Mouse (Mus musculus): Measurements from ENCODE around the gene Olfr801. TPM values are rescaled to one million over a fixed set of nuclear protein-coding genes. Genes with fewer than 3 reads are reported as not detected.
A peak's percentile ranks its signal among the peaks of the same experiment; 100 is the strongest.

The Olfr801 gene
- not detected in 2 replicates for polyA plus RNA-seq (2014; fragmentation: Nextera tagmentation; extraction: Ambion mirVana)

GRCm38 (mm10) chr10:129673765-129674164 is at the start of gene Olfr801:
Gene Olfr801 (minus strand): TSS chr10:129673865.
- 83% methylated on average over 1 of the region's 1 CpGs for WGBS
- no peak within 1 kb of the TSS for H3K4me3 ChIP-seq (ENCODE audit: low read depth, low read length)
- DNase-seq (ENCODE audit: low spot score) (no peak), ATAC-seq (no peak)
- no peaks in the 10 kb centered on the region for H3K9me3 ChIP-seq (replicated peaks; ENCODE audit: control insufficient read depth, low read length)
- no peaks in the 10 kb centered on the region for H3K27me3 ChIP-seq (replicated peaks; ENCODE audit: control insufficient read depth, insufficient read depth, low read length)
- H3K4me2 ChIP-seq (ENCODE audit: low read length), result no peak within 1 kb of the TSS
- H3K4me1 ChIP-seq (ENCODE audit: control insufficient read depth, insufficient read depth, low read length), result no peaks in the 10 kb centered on the region
- no peak within 1 kb of the TSS for H3K27ac ChIP-seq (ENCODE audit: low read depth, low read length)
- no peaks in the 10 kb centered on the region for H3K36me3 ChIP-seq (ENCODE audit: control insufficient read depth, insufficient read depth, low read length)
- no peak within 1 kb of the TSS for H3K9ac ChIP-seq (ENCODE audit: low read length)

GRCm38 (mm10) chr10:129702910-129703309 is 29.2 kb upstream of the Olfr801 start, which contains the start of gene Olfr804:
Gene Olfr804 (plus strand): TSS chr10:129703210.
- Histone ChIP-seq H3K27me3 (replicated peaks; ENCODE audit: control insufficient read depth, insufficient read depth, low read length) (no peaks in the 10 kb centered on the region), H3K9ac (ENCODE audit: low read length) (no peak within 1 kb of the TSS), H3K4me2 (ENCODE audit: low read length) (no peak within 1 kb of the TSS), H3K27ac (ENCODE audit: low read depth, low read length) (no peak within 1 kb of the TSS), H3K4me3 (ENCODE audit: low read depth, low read length) (no peak within 1 kb of the TSS), H3K36me3 (ENCODE audit: control insufficient read depth, insufficient read depth, low read length) (no peaks in the 10 kb centered on the region), H3K9me3 (replicated peaks; ENCODE audit: control insufficient read depth, low read length) (no peaks in the 10 kb centered on the region), H3K4me1 (ENCODE audit: control insufficient read depth, insufficient read depth, low read length) (no peaks in the 10 kb centered on the region)
- ATAC-seq, result no peak
- DNase-seq (ENCODE audit: low spot score), result no peak

- Histone ChIP-seq H3K9me3 (replicated peaks; ENCODE audit: control insufficient read depth, low read length) (no peaks in the 10 kb centered on the region), H3K9ac (ENCODE audit: low read length) (no peak within 1 kb of the TSS), H3K4me2 (ENCODE audit: low read length) (no peak within 1 kb of the TSS), H3K4me1 (ENCODE audit: control insufficient read depth, insufficient read depth, low read length) (no peaks in the 10 kb centered on the region), H3K27me3 (replicated peaks; ENCODE audit: control insufficient read depth, insufficient read depth, low read length) (no peaks in the 10 kb centered on the region), H3K27ac (ENCODE audit: low read depth, low read length) (no peak within 1 kb of the TSS), H3K4me3 (ENCODE audit: low read depth, low read length) (no peak within 1 kb of the TSS), H3K36me3 (ENCODE audit: control insufficient read depth, insufficient read depth, low read length) (no peaks in the 10 kb centered on the region)
- 84% methylated on average over 2 of the region's 2 CpGs for WGBS
- ATAC-seq, result no peak
- no peak for DNase-seq (ENCODE audit: low spot score)
These were observed 20.5 kb upstream of the Olfr801 start, which contains the start of gene Olfr803 for GRCm38 (mm10) chr10:129694186-129694585. Gene Olfr803 (minus strand): TSS chr10:129694286.

GRCm38 (mm10) chr10:129688069-129688468 is 14.4 kb upstream of the Olfr801 start, which contains the start of gene Olfr802:
Gene Olfr802 (minus strand): TSS chr10:129688169.
- H3K9ac ChIP-seq (ENCODE audit: low read length), result no peak within 1 kb of the TSS
- H3K36me3 ChIP-seq (ENCODE audit: control insufficient read depth, insufficient read depth, low read length), result no peaks in the 10 kb centered on the region
- 88% methylated on average over 1 of the region's 1 CpGs for WGBS
- DNase-seq (ENCODE audit: low spot score) (no peak), ATAC-seq (no peak)
- no peaks in the 10 kb centered on the region for H3K27me3 ChIP-seq (replicated peaks; ENCODE audit: control insufficient read depth, insufficient read depth, low read length)
- H3K4me3 ChIP-seq (ENCODE audit: low read depth, low read length), result no peak within 1 kb of the TSS
- no peak within 1 kb of the TSS for H3K4me2 ChIP-seq (ENCODE audit: low read length)
- H3K27ac ChIP-seq (ENCODE audit: low read depth, low read length), result no peak within 1 kb of the TSS
- H3K4me1 ChIP-seq (ENCODE audit: control insufficient read depth, insufficient read depth, low read length), result no peaks in the 10 kb centered on the region
- H3K9me3 ChIP-seq (replicated peaks; ENCODE audit: control insufficient read depth, low read length), result no peaks in the 10 kb centered on the region

DNA sequence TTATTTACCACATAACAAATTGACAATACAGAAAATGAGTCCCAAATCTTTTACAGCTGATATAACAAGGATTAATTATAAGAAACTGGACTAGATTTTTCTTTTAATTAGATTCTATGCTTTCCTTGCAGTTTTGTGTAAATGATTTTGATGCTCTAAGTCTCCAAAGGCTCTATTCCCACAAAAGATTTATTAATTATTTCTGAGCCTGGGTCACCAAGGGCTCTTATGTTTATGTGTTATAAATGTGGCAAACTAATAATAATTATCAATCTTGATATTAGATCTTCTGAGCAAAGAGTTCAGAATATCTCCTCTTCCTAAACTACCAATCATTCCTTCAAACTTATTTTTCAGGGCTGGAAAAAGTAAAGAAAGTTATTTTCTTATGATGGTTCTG is 16.3 kb downstream of the Olfr801 start, which contains the start of gene Olfr800:
Gene Olfr800, plus strand, starts transcription at position 301 of the 400 bp plus-strand sequence.
- H3K4me2 ChIP-seq (ENCODE audit: low read length), result no peak within 1 kb of the TSS
- H3K9ac ChIP-seq (ENCODE audit: low read length), result no peak within 1 kb of the TSS
- H3K27ac ChIP-seq (ENCODE audit: low read depth, low read length), result no peak within 1 kb of the TSS
- H3K36me3 ChIP-seq (ENCODE audit: control insufficient read depth, insufficient read depth, low read length), result no peaks in the 10 kb centered on the region
- H3K9me3 ChIP-seq (replicated peaks; ENCODE audit: control insufficient read depth, low read length), result no peaks in the 10 kb centered on the region
- ATAC-seq (no peak), DNase-seq (ENCODE audit: low spot score) (no peak)
- no peaks in the 10 kb centered on the region for H3K4me1 ChIP-seq (ENCODE audit: control insufficient read depth, insufficient read depth, low read length)
- no peaks in the 10 kb centered on the region for H3K27me3 ChIP-seq (replicated peaks; ENCODE audit: control insufficient read depth, insufficient read depth, low read length)
- H3K4me3 ChIP-seq (ENCODE audit: low read depth, low read length), result no peak within 1 kb of the TSS

GRCm38 (mm10) chr10:129651763-129652162 is 21.9 kb downstream of the Olfr801 start:
- H3K9me3 ChIP-seq (replicated peaks; ENCODE audit: control insufficient read depth, low read length), result no peaks in the 10 kb centered on the region
- H3K4me2 ChIP-seq (ENCODE audit: low read length), result no peak overlapping the region
- H3K36me3 ChIP-seq (ENCODE audit: control insufficient read depth, insufficient read depth, low read length), result no peaks in the 10 kb centered on the region
- H3K4me1 ChIP-seq (ENCODE audit: control insufficient read depth, insufficient read depth, low read length), result no peaks in the 10 kb centered on the region
- ATAC-seq (no peak), DNase-seq (ENCODE audit: low spot score) (no peak)
- WGBS, result 91% methylated on average over 1 of the region's 1 CpGs
- no peak overlapping the region for H3K9ac ChIP-seq (ENCODE audit: low read length)
- no peak overlapping the region for H3K4me3 ChIP-seq (ENCODE audit: low read depth, low read length)
- no peaks in the 10 kb centered on the region for H3K27me3 ChIP-seq (replicated peaks; ENCODE audit: control insufficient read depth, insufficient read depth, low read length)
- H3K27ac ChIP-seq (ENCODE audit: low read depth, low read length), result no peak overlapping the region

- H3K27ac ChIP-seq (ENCODE audit: low read depth, low read length), result no peak within 1 kb of the TSS
- H3K9me3 ChIP-seq (replicated peaks; ENCODE audit: control insufficient read depth, low read length), result 0 out of 2 replicates have a peak, but pooled peaks cover 3% of the 10 kb centered on the region
- no peak within 1 kb of the TSS for H3K9ac ChIP-seq (ENCODE audit: low read length)
- H3K36me3 ChIP-seq (ENCODE audit: control insufficient read depth, insufficient read depth, low read length), result no peaks in the 10 kb centered on the region
- no peak within 1 kb of the TSS for H3K4me2 ChIP-seq (ENCODE audit: low read length)
- DNase-seq (ENCODE audit: low spot score) (no peak), ATAC-seq (no peak)
- WGBS, result 29% methylated on average over 1 of the region's 1 CpGs
- no peaks in the 10 kb centered on the region for H3K4me1 ChIP-seq (ENCODE audit: control insufficient read depth, insufficient read depth, low read length)
- H3K4me3 ChIP-seq (ENCODE audit: low read depth, low read length), result no peak within 1 kb of the TSS
- no peaks in the 10 kb centered on the region for H3K27me3 ChIP-seq (replicated peaks; ENCODE audit: control insufficient read depth, insufficient read depth, low read length)
These were observed 36.5 kb downstream of the Olfr801 start, which contains the start of gene Olfr799 for GRCm38 (mm10) chr10:129637184-129637583. Gene Olfr799 (plus strand): TSS chr10:129637484.

DNA sequence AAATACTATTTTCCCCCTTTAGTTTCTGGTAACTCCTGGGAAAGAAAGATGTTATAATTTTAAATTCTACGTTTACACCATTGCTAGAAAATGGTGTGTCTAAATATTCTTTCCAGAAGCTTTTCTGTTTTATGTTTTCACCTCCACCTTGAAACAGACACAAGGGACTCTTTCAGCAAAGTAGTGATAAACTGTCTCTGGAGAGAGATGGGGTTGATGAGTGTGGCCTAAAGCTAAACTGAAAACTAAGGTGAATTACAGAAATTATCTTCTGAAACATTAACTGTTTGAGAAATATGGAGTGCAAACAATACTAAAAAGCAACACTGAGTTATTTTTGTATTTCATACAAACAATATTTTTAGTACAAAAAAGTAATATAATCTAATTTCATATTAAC is 45.8 kb downstream of the Olfr801 start, which contains the start of gene Olfr798:
Gene Olfr798, minus strand, starts transcription at position 101 of the 400 bp plus-strand sequence.
- Histone ChIP-seq H3K27ac (ENCODE audit: low read depth, low read length) (no peak within 1 kb of the TSS), H3K4me2 (ENCODE audit: low read length) (no peak within 1 kb of the TSS), H3K36me3 (ENCODE audit: control insufficient read depth, insufficient read depth, low read length) (no peaks in the 10 kb centered on the region), H3K4me1 (ENCODE audit: control insufficient read depth, insufficient read depth, low read length) (no peaks in the 10 kb centered on the region), H3K9ac (ENCODE audit: low read length) (no peak within 1 kb of the TSS), H3K27me3 (replicated peaks; ENCODE audit: control insufficient read depth, insufficient read depth, low read length) (no peaks in the 10 kb centered on the region), H3K4me3 (ENCODE audit: low read depth, low read length) (no peak within 1 kb of the TSS), H3K9me3 (replicated peaks; ENCODE audit: control insufficient read depth, low read length) (no peaks in the 10 kb centered on the region)
- DNase-seq (ENCODE audit: low spot score) (no peak), ATAC-seq (no peak)
- WGBS, result 92% methylated on average over 1 of the region's 1 CpGs

DNA sequence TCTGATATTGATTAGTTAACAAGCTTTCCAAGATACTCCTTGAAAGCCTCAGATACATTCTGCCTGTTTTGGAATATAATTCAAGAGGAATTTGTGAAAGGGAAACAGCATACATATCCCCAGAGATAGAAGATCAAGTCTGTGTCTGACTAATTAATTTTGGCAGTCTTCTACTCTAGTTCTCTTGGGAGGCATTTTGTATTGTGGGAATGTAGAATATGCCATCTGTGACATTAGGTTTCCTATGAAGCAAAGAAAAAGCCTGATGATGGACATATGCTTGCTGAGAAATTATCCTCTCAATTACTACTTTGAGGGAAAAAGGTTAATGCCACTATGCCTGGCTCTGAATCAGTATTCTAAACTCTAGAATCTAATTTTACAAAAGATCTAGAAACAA is 50.4 kb downstream of the Olfr801 start:
- no peak overlapping the region for H3K4me3 ChIP-seq (ENCODE audit: low read depth, low read length)
- H3K36me3 ChIP-seq (ENCODE audit: control insufficient read depth, insufficient read depth, low read length), result no peaks in the 10 kb centered on the region
- H3K27me3 ChIP-seq (replicated peaks; ENCODE audit: control insufficient read depth, insufficient read depth, low read length), result no peaks in the 10 kb centered on the region
- no peaks in the 10 kb centered on the region for H3K9me3 ChIP-seq (replicated peaks; ENCODE audit: control insufficient read depth, low read length)
- H3K4me2 ChIP-seq (ENCODE audit: low read length), result no peak overlapping the region
- no peak for ATAC-seq
- no peak overlapping the region for H3K9ac ChIP-seq (ENCODE audit: low read length)
- no peaks in the 10 kb centered on the region for H3K4me1 ChIP-seq (ENCODE audit: control insufficient read depth, insufficient read depth, low read length)
- DNase-seq (ENCODE audit: low spot score), result peak; percentile 24
- H3K27ac ChIP-seq (ENCODE audit: low read depth, low read length), result no peak overlapping the region
